Mouse (Mus musculus): ENCODE results near the gene Cdh8. TPM values are rescaled to one million over a fixed set of nuclear protein-coding genes. Genes with fewer than 3 reads are reported as not detected.

Gene Cdh8
- polyA plus RNA-seq, 1 experiment from 2014 or later: 68.3 TPM

DNA sequence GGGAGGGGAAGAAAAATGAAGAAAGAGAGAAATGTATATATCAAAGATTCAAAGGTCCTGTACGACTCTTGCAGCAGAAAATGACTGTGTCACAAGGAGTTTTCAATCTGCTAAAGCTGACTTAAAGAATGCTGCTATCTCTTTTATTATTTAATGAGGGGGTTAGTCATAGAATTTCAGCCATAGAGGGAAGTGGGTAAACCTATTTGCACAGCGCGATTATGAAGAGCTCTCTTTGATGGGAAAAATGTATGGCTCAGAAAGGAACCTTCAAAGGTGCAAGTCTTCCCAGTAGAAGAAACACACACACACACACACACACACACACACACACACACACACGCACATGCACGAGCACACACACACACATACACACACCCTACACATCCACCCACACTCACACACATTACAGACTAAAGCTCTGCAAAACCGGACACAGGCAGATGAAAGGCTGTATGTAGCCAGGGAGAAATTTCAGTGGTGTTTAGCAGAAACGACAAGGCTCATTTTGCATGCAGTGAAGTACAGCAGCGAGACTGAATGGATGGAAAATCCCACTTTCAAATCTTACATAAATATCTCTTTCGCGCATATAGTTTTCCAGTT is 2.3 kb downstream of the Cdh8 start:
- DNase-seq (ENCODE audit: low spot score) (no peak), ATAC-seq (ENCODE audit: low FRiP score) (no peak)
- H3K27me3 ChIP-seq (ENCODE audit: control insufficient read depth, insufficient read depth, low read length): peaks cover 7% of the 10 kb centered on the region; the same call in 1 of the 2 replicates
- no peaks in the 10 kb centered on the region for H3K36me3 ChIP-seq (replicated peaks; ENCODE audit: control insufficient read depth, insufficient read depth)
- peak overlapping the region; percentile 73 for H3K9ac ChIP-seq
- H3K9me3 ChIP-seq (ENCODE audit: control insufficient read depth, low read length): no peaks in the 10 kb centered on the region
- H3K4me3 ChIP-seq (replicated peaks; ENCODE audit: low read length): peak overlapping the region; percentile 62
- H3K4me1 ChIP-seq (replicated peaks; ENCODE audit: control insufficient read depth, insufficient read depth, low read length): peaks cover 3% of the 10 kb centered on the region; the same call in 1 of the 2 replicates
- H3K4me2 ChIP-seq (replicated peaks): peak overlapping the region; percentile 75
- H3K27ac ChIP-seq: peak overlapping the region; percentile 64
- WGBS: 28% methylated on average over 10 of the region's 10 CpGs

DNA sequence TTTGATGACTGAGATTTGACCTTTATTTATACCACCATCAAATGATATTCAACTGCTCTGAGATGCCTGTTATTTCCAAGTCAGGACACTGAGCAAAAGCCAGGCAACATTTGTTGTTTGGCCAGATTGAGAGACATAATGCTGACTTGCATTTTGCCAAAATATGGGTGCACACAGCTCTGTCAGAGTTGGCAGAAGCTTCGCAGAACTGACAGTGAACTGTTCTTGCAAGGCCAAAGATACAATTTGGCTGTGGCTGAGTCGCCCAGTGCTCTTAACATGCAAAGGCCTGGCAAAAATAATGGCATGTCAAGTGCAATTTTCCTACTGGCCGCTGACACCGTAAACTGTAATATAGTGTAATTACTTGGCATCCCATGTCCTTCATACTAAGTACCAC is 22.4 kb downstream of the Cdh8 start:
- Histone ChIP-seq H3K4me2 (replicated peaks) (no peak overlapping the region), H3K9me3 (ENCODE audit: control insufficient read depth, low read length) (no peaks in the 10 kb centered on the region), H3K36me3 (replicated peaks; ENCODE audit: control insufficient read depth, insufficient read depth) (no peaks in the 10 kb centered on the region), H3K4me3 (replicated peaks; ENCODE audit: low read length) (no peak overlapping the region), H3K9ac (no peak overlapping the region), H3K27ac (no peak overlapping the region), H3K4me1 (replicated peaks; ENCODE audit: control insufficient read depth, insufficient read depth, low read length) (no peaks in the 10 kb centered on the region), H3K27me3 (ENCODE audit: control insufficient read depth, insufficient read depth, low read length) (no peaks in the 10 kb centered on the region)
- 69% methylated on average over 4 of the region's 4 CpGs for WGBS
- ATAC-seq (ENCODE audit: low FRiP score) (no peak), DNase-seq (ENCODE audit: low spot score) (no peak)

DNA sequence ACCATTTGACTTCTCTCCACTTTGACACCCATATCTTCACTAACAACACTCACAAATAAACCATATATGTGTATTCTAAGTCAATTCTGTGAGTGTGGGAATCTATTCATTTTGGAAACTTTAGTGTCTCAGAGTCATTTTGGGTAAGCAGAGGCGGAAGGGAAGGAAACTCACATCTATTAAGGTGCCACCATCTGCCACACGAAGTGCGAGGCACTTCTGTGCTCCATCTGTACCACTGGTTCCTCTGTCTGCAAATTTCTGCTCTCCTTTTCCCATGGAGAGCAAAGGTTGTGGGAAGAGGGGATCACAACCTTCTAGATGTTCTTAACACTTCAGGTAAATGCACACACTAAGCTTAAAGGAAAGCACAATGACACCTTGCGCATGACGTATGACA is 46.2 kb downstream of the Cdh8 start:
- no peak overlapping the region for H3K9ac ChIP-seq
- no peaks in the 10 kb centered on the region for H3K27me3 ChIP-seq (ENCODE audit: control insufficient read depth, insufficient read depth, low read length)
- ATAC-seq (ENCODE audit: low FRiP score) (no peak), DNase-seq (ENCODE audit: low spot score) (no peak)
- 93% methylated on average over 5 of the region's 5 CpGs for WGBS
- no peaks in the 10 kb centered on the region for H3K36me3 ChIP-seq (replicated peaks; ENCODE audit: control insufficient read depth, insufficient read depth)
- H3K4me2 ChIP-seq (replicated peaks): no peak overlapping the region
- no peaks in the 10 kb centered on the region for H3K4me1 ChIP-seq (replicated peaks; ENCODE audit: control insufficient read depth, insufficient read depth, low read length)
- no peak overlapping the region for H3K27ac ChIP-seq
- no peaks in the 10 kb centered on the region for H3K9me3 ChIP-seq (ENCODE audit: control insufficient read depth, low read length)
- H3K4me3 ChIP-seq (replicated peaks; ENCODE audit: low read length): no peak overlapping the region

DNA sequence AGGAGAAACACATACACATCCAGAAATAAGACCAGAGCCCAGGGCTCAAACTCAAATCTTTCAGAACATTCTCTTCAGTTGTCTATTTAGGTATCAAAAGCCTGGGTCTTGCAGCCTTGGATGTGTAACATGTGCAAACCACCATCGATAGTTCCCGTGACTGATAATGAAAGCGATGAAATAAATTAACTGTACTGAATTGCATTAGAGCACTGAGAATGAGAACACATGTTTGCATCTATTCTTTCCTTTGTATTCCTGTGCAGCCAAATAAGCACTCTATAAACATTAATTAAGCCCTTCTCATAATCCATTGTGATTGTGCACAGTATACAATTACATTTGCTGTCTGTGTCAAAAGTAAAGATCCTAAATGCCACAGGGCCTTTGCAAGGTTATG is 47.1 kb downstream of the Cdh8 start:
- H3K9me3 ChIP-seq (ENCODE audit: control insufficient read depth, low read length): no peaks in the 10 kb centered on the region
- H3K4me3 ChIP-seq (replicated peaks; ENCODE audit: low read length): no peak overlapping the region
- H3K27ac ChIP-seq: no peak overlapping the region
- no peaks in the 10 kb centered on the region for H3K36me3 ChIP-seq (replicated peaks; ENCODE audit: control insufficient read depth, insufficient read depth)
- no peak overlapping the region for H3K4me2 ChIP-seq (replicated peaks)
- ATAC-seq (ENCODE audit: low FRiP score) (no peak), DNase-seq (ENCODE audit: low spot score) (no peak)
- H3K9ac ChIP-seq: no peak overlapping the region
- no peaks in the 10 kb centered on the region for H3K4me1 ChIP-seq (replicated peaks; ENCODE audit: control insufficient read depth, insufficient read depth, low read length)
- WGBS: 60% methylated on average over 3 of the region's 3 CpGs
- H3K27me3 ChIP-seq (ENCODE audit: control insufficient read depth, insufficient read depth, low read length): no peaks in the 10 kb centered on the region

DNA sequence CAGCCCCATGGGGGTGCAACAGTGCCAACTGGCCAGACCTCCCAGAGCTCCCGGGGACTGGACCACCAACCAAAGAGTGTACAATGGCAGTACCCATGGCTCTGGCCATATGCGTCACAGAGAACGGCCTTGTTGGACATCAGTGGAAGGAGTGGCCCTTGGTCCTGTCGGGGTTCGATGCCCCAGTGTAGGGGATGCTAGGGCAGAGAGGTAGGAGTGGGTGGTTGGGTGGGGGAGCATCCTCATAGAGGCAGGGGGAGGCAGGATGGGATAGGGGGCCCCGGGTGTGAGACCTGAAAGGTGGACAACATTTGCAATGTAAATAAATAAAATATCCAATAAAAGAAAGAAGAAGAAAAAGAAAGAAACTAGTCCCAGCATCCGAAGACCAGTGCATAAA is 47.8 kb downstream of the Cdh8 start:
- DNase-seq (ENCODE audit: low spot score) (no peak), ATAC-seq (ENCODE audit: low FRiP score) (no peak)
- Histone ChIP-seq H3K4me2 (replicated peaks) (no peak overlapping the region), H3K4me1 (replicated peaks; ENCODE audit: control insufficient read depth, insufficient read depth, low read length) (no peaks in the 10 kb centered on the region), H3K9ac (no peak overlapping the region), H3K4me3 (replicated peaks; ENCODE audit: low read length) (no peak overlapping the region), H3K27ac (no peak overlapping the region), H3K9me3 (ENCODE audit: control insufficient read depth, low read length) (no peaks in the 10 kb centered on the region), H3K27me3 (ENCODE audit: control insufficient read depth, insufficient read depth, low read length) (no peaks in the 10 kb centered on the region), H3K36me3 (replicated peaks; ENCODE audit: control insufficient read depth, insufficient read depth) (no peaks in the 10 kb centered on the region)
- 94% methylated on average over 7 of the region's 7 CpGs for WGBS

DNA sequence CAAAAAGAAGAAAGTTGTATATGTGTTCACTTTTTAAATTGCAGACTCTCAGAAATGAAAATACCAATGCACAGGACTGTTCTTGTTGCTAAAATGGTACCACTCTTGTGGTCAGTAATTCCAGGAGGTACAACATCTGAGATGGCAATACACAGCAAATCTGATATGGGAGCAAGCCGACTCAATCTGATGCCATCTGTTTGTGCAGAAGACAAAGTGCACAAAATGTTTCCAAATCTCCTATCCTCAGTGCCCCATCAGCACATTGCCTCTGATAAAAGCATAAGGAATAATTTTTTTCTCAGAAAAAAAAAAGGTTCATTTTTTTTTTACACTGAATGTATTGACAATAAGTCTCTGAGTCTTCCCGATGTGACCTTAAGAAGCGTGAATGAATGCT is 62.3 kb downstream of the Cdh8 start:
- H3K27me3 ChIP-seq (ENCODE audit: control insufficient read depth, insufficient read depth, low read length): no peaks in the 10 kb centered on the region
- no peaks in the 10 kb centered on the region for H3K36me3 ChIP-seq (replicated peaks; ENCODE audit: control insufficient read depth, insufficient read depth)
- H3K27ac ChIP-seq: no peak overlapping the region
- H3K4me1 ChIP-seq (replicated peaks; ENCODE audit: control insufficient read depth, insufficient read depth, low read length): no peaks in the 10 kb centered on the region
- ATAC-seq (ENCODE audit: low FRiP score): no peak
- no peak overlapping the region for H3K4me3 ChIP-seq (replicated peaks; ENCODE audit: low read length)
- WGBS: 84% methylated on average over 3 of the region's 3 CpGs
- H3K9me3 ChIP-seq (ENCODE audit: control insufficient read depth, low read length): no peaks in the 10 kb centered on the region
- H3K9ac ChIP-seq: no peak overlapping the region
- no peak overlapping the region for H3K4me2 ChIP-seq (replicated peaks)
- no peak for DNase-seq (ENCODE audit: low spot score)

DNA sequence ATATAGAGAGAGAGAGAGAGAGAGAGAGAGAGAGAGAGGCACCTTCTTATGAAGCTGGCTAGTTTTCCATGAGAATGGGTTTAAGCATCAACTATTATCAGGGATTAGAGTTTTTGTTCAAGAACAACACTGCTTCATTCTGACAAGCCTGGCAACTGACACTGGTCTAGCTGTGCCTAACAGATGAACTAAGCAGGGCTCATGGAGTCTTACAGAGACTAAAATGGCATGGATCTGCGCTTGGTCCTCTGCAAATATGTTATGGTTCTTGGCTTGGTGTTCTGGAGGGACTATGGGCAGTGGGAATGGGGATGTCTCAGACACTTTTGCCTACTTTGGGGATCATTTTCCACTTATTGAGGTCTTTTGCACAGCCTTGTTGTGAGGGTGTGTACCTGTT is 63.0 kb downstream of the Cdh8 start:
- Histone ChIP-seq H3K4me2 (replicated peaks) (no peak overlapping the region), H3K4me1 (replicated peaks; ENCODE audit: control insufficient read depth, insufficient read depth, low read length) (no peaks in the 10 kb centered on the region), H3K9ac (no peak overlapping the region), H3K27ac (no peak overlapping the region), H3K27me3 (ENCODE audit: control insufficient read depth, insufficient read depth, low read length) (no peaks in the 10 kb centered on the region), H3K36me3 (replicated peaks; ENCODE audit: control insufficient read depth, insufficient read depth) (no peaks in the 10 kb centered on the region), H3K4me3 (replicated peaks; ENCODE audit: low read length) (no peak overlapping the region), H3K9me3 (ENCODE audit: control insufficient read depth, low read length) (no peaks in the 10 kb centered on the region)
- WGBS: 88% methylated on average over 1 of the region's 1 CpGs
- no peak for DNase-seq (ENCODE audit: low spot score)
- no peak for ATAC-seq (ENCODE audit: low FRiP score)

DNA sequence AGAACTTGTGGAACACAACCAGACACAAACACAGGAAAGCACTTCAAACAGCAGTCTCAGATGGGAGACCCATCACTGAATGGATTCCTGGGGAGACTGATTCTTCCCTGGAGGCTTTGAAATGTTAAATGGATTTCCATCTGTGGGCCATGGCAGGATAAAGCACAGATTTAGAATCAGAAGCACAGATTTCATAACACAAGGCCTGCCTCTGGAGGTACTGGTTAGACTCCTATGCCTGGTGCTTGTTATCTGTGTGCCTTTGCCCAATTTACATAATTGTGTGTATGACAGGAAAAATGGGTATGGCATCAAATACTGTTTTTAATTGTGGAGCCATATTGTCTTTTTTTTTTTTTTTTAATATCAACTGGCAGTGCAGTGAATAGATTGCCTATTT is 66.8 kb downstream of the Cdh8 start:
- no peak for DNase-seq (ENCODE audit: low spot score)

DNA sequence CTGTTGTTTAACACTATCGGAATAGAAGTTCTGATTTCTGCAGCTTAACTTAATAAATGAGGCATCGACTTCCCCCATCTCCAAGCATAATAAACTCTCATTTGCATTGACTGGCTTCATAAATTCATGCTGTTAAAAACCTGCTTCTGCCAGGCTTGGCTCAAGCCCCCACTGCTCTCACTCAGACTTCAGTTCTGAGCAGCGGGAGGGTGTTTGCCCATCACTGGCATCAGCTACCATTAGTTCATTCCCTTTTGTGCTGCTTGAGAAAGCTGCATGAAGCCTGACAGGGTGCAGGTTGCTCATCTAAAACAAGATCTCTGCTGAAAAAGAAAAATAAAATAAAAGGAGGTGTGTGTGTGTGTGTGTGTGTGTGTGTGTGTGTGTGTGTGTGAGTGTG is 67.7 kb downstream of the Cdh8 start:
- no peak for DNase-seq (ENCODE audit: low spot score)
- H3K4me1 ChIP-seq (replicated peaks; ENCODE audit: control insufficient read depth, insufficient read depth, low read length): no peaks in the 10 kb centered on the region

More for the DNA sequence above, 66.8 kb downstream of the Cdh8 start:
- no peak overlapping the region for H3K27ac ChIP-seq
- no peak for ATAC-seq (ENCODE audit: low FRiP score)
- no peaks in the 10 kb centered on the region for H3K4me1 ChIP-seq (replicated peaks; ENCODE audit: control insufficient read depth, insufficient read depth, low read length)
- H3K36me3 ChIP-seq (replicated peaks; ENCODE audit: control insufficient read depth, insufficient read depth): no peaks in the 10 kb centered on the region
- H3K4me3 ChIP-seq (replicated peaks; ENCODE audit: low read length): no peak overlapping the region
- no peak overlapping the region for H3K9ac ChIP-seq
- H3K4me2 ChIP-seq (replicated peaks): no peak overlapping the region
- no peaks in the 10 kb centered on the region for H3K27me3 ChIP-seq (ENCODE audit: control insufficient read depth, insufficient read depth, low read length)
- no peaks in the 10 kb centered on the region for H3K9me3 ChIP-seq (ENCODE audit: control insufficient read depth, low read length)

DNA sequence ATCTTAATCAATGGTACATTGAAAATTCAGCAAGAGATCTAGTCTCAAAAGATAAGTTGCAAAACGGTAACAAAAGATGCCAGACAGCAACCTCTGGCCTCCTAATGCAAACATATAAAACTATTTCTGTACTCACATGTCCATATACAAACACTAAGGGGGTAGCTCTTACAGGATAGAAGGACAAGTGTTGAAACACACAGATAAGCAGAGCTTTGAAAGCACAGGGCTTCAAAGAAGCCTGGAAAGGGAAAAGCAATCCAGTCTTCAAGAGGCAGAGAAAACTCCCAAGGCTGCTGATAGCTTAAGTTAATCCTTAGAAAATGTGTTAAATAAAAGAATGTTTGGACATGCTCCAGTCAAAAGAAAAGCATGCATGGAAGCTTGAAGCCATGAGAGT is 77.0 kb downstream of the Cdh8 start:
- 79% methylated on average over 1 of the region's 1 CpGs for WGBS
- H3K36me3 ChIP-seq (replicated peaks; ENCODE audit: control insufficient read depth, insufficient read depth): no peaks in the 10 kb centered on the region
- no peak overlapping the region for H3K4me2 ChIP-seq (replicated peaks)
- no peaks in the 10 kb centered on the region for H3K9me3 ChIP-seq (ENCODE audit: control insufficient read depth, low read length)
- H3K27me3 ChIP-seq (ENCODE audit: control insufficient read depth, insufficient read depth, low read length): no peaks in the 10 kb centered on the region
- no peaks in the 10 kb centered on the region for H3K4me1 ChIP-seq (replicated peaks; ENCODE audit: control insufficient read depth, insufficient read depth, low read length)
- H3K4me3 ChIP-seq (replicated peaks; ENCODE audit: low read length): no peak overlapping the region
- DNase-seq (ENCODE audit: low spot score) (no peak), ATAC-seq (ENCODE audit: low FRiP score) (no peak)
- H3K9ac ChIP-seq: no peak overlapping the region
- no peak overlapping the region for H3K27ac ChIP-seq

More for the DNA sequence above, 67.7 kb downstream of the Cdh8 start:
- Histone ChIP-seq H3K9ac (no peak overlapping the region), H3K27ac (no peak overlapping the region), H3K9me3 (ENCODE audit: control insufficient read depth, low read length) (no peaks in the 10 kb centered on the region), H3K27me3 (ENCODE audit: control insufficient read depth, insufficient read depth, low read length) (no peaks in the 10 kb centered on the region), H3K36me3 (replicated peaks; ENCODE audit: control insufficient read depth, insufficient read depth) (no peaks in the 10 kb centered on the region), H3K4me2 (replicated peaks) (no peak overlapping the region), H3K4me3 (replicated peaks; ENCODE audit: low read length) (no peak overlapping the region)
- 44% methylated on average over 3 of the region's 3 CpGs for WGBS
- no peak for ATAC-seq (ENCODE audit: low FRiP score)

All from hindbrain, embryonic 14.5 days (tissue).